Mouse (Mus musculus) testis, postnatal 10 days (tissue): Measurements from ENCODE around the gene Cox15.

Experiments used
- DNase-seq: peaks from one replicate; pipeline ENCODE4 v3.0.0; 2021; ENCODE audit warnings: low spot score

Gene Cox15

DNA sequence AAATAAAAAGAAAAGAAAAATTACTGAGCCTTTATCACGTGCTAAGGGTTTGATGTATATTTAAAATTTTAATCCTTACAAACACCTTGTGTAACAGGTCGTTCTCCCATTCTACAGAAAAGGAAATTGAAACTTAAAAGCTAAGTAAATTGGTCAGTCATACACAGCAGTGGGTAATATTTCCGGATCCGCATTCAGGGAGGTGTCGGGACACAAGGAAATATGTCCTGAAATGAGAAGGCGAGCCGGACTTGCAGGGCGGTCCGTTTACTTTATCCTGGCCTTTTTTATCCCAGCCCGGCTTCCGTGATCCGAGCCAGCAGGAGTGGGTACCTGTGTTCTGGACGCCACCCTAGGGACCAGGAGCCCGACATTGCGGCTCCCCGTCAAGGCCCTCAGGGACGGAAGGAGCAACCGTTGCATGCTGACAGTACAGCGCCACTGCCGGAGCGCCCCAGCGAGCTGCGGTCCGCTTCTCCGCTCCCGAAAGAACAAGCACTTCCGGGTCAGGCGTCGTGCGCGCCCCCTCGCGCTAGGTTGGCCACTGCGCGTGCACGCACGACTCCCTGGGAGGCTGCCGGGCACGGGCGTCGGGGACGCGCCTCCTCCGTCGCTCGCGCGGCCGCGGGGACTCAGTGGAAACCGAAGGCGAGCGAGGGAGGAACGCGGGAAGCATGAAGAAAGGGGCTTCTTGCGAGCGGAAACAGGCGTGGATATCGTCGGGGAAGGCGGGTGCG lies at the start of gene Cox15, which contains the start of gene Cutc:
Cox15 (minus strand) TSS at position 512 of the 737 bp plus-strand sequence.
Cutc (plus strand) TSS at position 508 of the 737 bp plus-strand sequence.
- peak; percentile 97 for DNase-seq

DNA sequence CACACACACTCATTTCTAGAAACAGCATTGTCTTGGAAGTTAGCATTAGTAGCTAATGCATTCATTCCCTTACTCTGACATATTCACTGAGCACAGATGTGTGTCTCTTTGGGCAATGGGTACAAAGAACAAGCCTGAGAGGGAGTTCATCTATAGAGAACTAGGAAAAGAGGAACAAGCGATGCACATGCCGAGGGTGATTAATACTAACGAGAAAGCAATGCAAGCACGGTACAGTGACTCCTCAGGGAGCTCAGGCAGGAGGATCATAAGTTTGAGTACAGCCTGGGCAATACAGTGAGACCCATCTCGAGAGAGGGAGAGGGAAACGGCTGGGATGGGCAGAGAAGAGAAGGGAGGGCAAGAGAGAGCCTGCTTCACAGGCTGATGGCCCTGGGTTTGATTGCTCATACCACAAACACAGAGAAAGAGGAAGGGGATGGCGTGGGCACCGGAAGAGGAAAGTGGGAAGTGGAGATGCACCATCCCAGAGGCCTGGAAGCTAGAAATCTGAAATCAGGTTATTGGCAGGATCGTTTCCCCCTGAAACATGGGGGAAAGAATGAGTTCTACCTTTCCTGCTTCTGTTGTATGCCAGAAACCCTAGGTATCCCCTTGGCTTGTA lies 48.7 kb upstream of the Cox15 start:
- DNase-seq = no peak

DNA sequence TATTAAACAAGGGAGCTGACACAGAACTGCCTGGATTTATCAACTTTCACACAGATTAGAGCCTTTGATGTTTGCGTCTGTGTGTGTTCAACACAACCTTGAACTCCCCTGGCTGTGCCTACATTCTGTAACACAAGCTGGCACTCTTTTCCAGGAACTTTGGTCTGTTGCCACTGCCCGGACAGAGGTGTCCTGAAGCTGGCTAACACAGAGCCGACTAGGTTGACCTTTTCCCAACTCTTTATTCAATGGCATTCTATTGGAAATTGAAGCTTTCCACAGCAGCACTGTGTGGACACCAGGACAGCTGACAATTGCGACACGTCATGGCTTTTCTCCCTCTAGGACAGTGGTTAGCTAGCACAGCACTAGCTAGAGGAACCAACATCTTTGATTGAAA lies 44.4 kb upstream of the Cox15 start:
- DNase-seq = no peak

DNA sequence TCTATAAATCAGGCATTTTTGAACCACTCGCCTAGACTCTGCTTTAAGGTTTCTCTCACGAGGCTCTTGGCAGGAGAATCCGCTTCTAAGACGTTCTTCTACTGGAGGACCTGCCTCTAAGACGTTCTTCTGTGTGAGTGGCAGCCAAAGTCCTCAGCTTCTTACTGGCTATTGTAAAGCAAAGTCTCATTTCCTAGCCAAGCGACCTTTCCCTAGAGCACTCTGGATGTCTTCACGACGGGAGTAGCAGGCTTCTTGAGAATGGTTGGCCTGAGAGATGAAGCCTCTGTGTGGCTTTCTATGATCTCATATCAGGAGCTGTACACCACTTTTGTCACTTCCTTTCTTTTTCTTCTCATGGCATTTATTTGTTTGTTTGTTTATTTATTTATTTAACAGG lies 42.7 kb upstream of the Cox15 start:
- no peak for DNase-seq

GRCm38 (mm10) chr19:43793951-43794350 lies 41.2 kb upstream of the Cox15 start:
- no peak for DNase-seq

DNA sequence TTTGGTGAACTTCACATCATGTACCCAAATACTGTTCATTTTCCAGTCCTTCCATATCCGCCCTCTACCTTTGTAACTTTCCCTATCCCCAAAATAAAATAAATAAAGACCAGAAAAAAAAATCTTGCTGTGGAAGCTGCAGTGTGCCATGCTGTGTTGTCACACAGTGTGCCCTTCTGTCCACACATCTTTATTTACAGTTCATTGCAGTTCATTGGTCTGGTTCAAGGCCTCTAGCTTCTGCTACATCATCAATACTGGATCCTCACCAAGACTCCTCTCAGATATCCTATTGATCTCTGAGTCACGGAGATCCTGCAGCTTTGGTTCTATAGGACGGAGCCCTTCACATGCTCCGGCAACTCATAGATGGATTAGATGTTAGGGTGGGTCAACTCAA lies 39.7 kb upstream of the Cox15 start:
- no peak for DNase-seq

DNA sequence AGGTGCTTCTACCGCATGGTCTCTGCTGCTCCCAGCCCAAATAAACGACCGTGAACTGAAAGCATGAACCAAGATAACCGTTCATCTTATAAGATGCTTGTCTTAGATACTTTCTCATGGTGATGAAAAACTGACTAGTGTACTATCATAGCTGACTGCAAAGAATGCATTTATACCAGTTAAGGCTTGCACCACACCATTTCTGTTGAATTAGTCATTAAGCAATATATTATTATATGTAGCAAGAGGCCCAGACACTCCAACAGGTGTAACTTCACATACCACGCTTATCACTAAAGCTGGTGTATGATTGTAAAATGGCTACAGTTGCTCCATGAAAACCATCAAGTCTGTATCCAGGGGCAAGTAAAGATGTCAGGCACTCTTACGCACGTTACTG lies 37.0 kb upstream of the Cox15 start:
- DNase-seq = no peak

DNA sequence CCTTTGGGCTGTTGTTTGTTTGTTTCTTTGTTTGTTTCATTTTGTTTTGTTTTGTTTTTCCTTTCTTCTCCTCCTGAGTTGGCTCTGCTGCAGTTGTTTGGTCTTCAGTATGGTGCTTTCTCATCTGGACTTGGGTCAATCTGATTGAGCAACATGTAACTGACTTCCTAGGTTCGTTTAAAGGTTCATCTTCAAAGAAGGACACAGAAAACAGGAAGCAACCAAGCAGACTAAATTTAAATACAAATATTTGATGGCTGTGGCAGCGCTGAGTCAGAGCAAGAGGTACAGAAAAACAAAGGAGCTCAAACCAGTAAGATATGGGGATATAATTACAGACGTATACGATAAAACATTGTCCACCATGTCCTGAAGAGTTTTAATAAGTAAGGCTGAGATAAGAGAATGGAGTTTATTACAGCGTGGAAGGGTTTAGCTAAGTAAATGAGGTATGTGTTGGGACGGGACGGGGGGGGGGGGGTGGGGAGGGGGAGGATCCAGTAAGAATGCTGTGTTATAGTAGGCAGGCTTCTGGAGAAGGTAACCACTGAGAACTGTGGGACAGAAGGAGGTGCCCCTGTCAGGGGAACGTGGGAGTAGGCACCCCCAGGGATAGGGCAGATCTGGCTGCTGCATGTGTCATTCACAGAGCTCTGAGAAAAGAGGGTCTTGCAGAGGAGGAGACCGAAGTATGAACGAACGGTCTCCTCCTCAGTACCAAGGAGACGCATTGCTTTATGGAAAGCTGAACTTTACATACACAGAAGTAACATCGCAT lies 33.6 kb upstream of the Cox15 start:
- DNase-seq = no peak

- DNase-seq = no peak
Measured at GRCm38 (mm10) chr19:43784761-43785160, 32.0 kb upstream of the Cox15 start.

DNA sequence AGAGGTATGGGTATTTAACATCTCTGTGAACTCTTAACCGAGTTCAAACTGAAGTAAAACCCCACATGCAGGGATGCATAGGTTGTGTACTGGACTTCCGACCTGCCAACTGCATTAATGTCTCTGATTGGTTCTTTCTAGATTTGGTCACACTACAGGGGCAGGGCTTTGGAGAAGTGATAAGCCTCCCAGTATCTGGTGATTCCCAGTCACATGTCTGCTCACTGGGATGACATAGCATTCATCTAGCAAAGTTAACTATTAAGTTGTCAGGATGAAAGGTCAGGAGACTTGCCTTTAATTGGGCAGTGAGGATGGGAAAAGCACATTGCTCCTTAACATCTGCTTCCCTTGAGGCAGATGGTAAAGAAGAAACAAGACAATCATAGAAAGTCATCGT lies 29.2 kb upstream of the Cox15 start, which contains the start of gene Abcc2:
Abcc2 (plus strand) TSS at position 213 of the 400 bp plus-strand sequence.
- DNase-seq = no peak

GRCm38 (mm10) chr19:43780391-43780790 lies 27.6 kb upstream of the Cox15 start:
- DNase-seq = no peak

GRCm38 (mm10) chr19:43777308-43777707 lies 24.5 kb upstream of the Cox15 start:
- DNase-seq = no peak

DNA sequence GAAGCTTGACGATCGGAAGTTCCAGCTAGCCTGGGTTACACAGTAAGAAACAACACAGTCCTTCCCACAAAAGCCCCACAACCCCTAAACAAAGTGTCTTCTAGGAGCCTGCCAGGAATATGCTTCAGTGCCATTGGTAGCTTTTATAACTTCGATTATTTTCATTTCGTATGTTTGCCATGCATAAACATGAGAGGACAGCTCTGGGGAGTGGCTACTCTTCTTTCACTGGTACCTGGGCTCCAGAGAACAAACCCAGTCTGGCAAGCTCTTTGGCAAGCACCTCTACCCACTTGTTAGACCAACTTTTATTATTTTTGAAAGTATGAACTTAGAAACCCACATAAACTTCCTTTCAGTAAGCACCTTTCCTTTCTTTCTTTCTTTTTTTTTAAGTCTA lies 23.8 kb upstream of the Cox15 start:
- DNase-seq = no peak

DNA sequence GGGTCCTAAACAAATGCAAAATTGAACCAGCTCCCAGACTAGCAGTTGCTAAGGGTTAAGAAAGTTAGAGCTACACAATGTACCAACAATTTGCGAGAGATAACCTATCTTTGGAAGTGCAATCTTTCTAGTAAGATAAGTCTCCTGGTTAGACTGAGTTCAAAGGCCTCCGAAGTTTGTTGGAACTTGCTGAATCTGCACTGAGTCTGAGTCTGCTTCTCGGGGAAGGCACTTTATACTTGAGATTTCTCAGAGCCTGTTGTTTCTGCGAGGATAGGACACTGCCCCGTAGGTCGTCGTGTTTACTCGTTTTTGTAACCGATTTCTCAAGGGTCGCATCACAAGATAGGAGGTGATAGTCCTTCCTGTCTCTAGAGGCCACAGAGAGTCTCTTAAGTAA lies 22.6 kb upstream of the Cox15 start:
- DNase-seq = no peak

- DNase-seq = no peak
Measured at GRCm38 (mm10) chr19:43772311-43772710, 19.5 kb upstream of the Cox15 start.

DNA sequence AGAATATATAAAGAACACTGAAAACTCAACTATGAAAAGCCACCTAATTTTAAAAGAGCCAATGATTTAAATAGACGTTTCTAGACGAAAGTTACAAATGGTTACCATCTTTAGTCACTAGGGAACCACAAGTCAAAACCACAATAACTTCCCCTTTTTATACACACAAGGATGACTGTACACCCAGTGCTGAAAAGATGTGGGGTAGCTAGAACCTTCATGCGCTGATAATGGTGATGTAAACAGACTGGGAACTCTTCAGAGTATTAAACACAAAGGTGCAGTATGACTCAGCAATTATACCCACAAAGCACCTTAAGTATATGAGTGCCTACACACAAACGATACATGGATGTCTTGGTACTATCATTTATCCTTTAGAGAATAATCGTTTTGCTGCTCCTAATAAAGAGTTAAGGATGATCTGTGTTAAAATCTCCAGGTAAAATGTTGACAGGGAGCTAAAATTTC lies 18.7 kb upstream of the Cox15 start:
- no peak for DNase-seq

DNA sequence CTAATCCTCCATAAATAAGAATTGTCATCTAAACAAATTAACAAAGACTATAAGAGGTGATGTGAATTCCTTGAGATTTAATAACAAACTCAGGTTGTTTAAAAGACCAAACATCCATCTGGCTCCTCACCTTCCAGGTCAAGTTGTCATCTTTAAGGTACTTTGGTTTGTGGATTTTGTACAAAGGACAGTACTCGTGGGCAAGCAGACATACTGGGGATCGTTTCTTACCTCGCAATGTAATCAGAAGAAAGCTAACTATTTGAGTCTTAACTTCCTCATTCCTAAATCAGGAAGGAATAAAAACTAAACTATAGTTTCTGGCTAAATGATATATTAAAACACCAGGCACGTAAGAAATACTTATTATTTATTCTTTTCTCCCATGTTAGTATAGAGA lies 17.8 kb upstream of the Cox15 start:
- DNase-seq = no peak

- DNase-seq = no peak
Measured at GRCm38 (mm10) chr19:43769366-43769960, 16.7 kb upstream of the Cox15 start.

- DNase-seq = no peak
Measured at GRCm38 (mm10) chr19:43767549-43768322, 14.9 kb upstream of the Cox15 start.

GRCm38 (mm10) chr19:43766451-43766850 lies 13.7 kb upstream of the Cox15 start:
- no peak for DNase-seq

GRCm38 (mm10) chr19:43762410-43762809 lies 9.6 kb upstream of the Cox15 start:
- DNase-seq = no peak
